Mouse (Mus musculus) heart, embryonic 11.5 days (tissue): ENCODE measurements around the gene Brpf3. TPM values are rescaled to one million over a fixed set of nuclear protein-coding genes. Genes with fewer than 3 reads are reported as not detected.

Experiments
- ATAC-seq: fragments of 200-750 bp; cut with Nextera tagmentation; replicated peaks from 2 replicates; pipeline ENCODE4 v1.8.0; 2017; ENCODE audit warnings: moderate library complexity; ENCODE audit not compliant: insufficient number of reproducible peaks, low FRiP score, low TSS enrichment
- H3K27ac ChIP-seq: fragments of 300-500 bp; sonication (generic); 2 replicates; pipeline ENCODE4 v1.5.1; 2014; ENCODE audit warnings: mild to moderate bottlenecking, low read depth, low read length
- H3K27me3 ChIP-seq: fragments of 300-500 bp; sonication (generic); 2 replicates; pipeline ENCODE4 v1.6.1; 2014; ENCODE audit warnings: mild to moderate bottlenecking, low read length, mixed read lengths; ENCODE audit not compliant: control insufficient read depth, insufficient read depth
- H3K36me3 ChIP-seq: fragments of 300-500 bp; sonication (generic); 2 replicates; pipeline ENCODE4 v1.6.1; 2014; ENCODE audit warnings: mild to moderate bottlenecking, low read length, moderate library complexity, mixed read lengths; ENCODE audit not compliant: control insufficient read depth, insufficient read depth
- H3K4me1 ChIP-seq: fragments of 300-500 bp; sonication (generic); 2 replicates; pipeline ENCODE4 v1.6.1; 2014; ENCODE audit warnings: low read length; ENCODE audit not compliant: control insufficient read depth, insufficient read depth
- H3K4me2 ChIP-seq: fragments of 300-500 bp; sonication (generic); 2 replicates; pipeline ENCODE4 v1.6.1; 2014; ENCODE audit warnings: mild to moderate bottlenecking, moderate library complexity
- H3K4me3 ChIP-seq: fragments of 300-500 bp; sonication (generic); 2 replicates; pipeline ENCODE4 v1.5.1; 2014; ENCODE audit warnings: low read depth, low read length
- H3K9ac ChIP-seq: fragments of 300-500 bp; sonication (generic); 2 replicates; pipeline ENCODE4 v1.6.1; 2014; ENCODE audit warnings: mild to moderate bottlenecking, low read depth, low read length, moderate library complexity
- H3K9me3 ChIP-seq: fragments of 300-500 bp; sonication (generic); replicated peaks from 2 replicates; pipeline ENCODE4 v1.6.1; 2016; ENCODE audit warnings: low read length; ENCODE audit not compliant: control insufficient read depth
- WGBS: fragments of 180-500 bp; shearing (Covaris S2); extraction: QIAGEN DNeasy Blood & Tissue Kit; methylation state at CpG from one replicate; pipeline ENCODE4 v1.1.7; 2014; ENCODE audit not compliant: insufficient replicate concordance; 5-methylcytosine and 5-hydroxymethylcytosine counted together
- polyA plus RNA-seq: library from polyadenylated mRNA; unstranded; fragments of >200 nt; fragmentation: Nextera tagmentation; extraction: Ambion mirVana; gene quantifications from 2 replicates; pipeline ENCODE4 v1.2.1, GENCODE M21; 2014

The Brpf3 gene
- polyA plus RNA-seq, 1 experiment from 2014 or later: 13.4 TPM

GRCm38 (mm10) chr17:28867381-28867780, 66.5 kb downstream of the Brpf3 start:
- H3K4me3 ChIP-seq: no peak overlapping the region
- H3K27ac ChIP-seq: no peak overlapping the region
- H3K9me3 ChIP-seq: no peaks in the 10 kb centered on the region
- H3K9ac ChIP-seq: no peak overlapping the region
- no peaks in the 10 kb centered on the region for H3K27me3 ChIP-seq
- H3K4me2 ChIP-seq: no peak overlapping the region
- ATAC-seq: no peak
- no peaks in the 10 kb centered on the region for H3K36me3 ChIP-seq
- H3K4me1 ChIP-seq: no peaks in the 10 kb centered on the region
- 82% methylated on average over 4 of the region's 4 CpGs for WGBS

DNA sequence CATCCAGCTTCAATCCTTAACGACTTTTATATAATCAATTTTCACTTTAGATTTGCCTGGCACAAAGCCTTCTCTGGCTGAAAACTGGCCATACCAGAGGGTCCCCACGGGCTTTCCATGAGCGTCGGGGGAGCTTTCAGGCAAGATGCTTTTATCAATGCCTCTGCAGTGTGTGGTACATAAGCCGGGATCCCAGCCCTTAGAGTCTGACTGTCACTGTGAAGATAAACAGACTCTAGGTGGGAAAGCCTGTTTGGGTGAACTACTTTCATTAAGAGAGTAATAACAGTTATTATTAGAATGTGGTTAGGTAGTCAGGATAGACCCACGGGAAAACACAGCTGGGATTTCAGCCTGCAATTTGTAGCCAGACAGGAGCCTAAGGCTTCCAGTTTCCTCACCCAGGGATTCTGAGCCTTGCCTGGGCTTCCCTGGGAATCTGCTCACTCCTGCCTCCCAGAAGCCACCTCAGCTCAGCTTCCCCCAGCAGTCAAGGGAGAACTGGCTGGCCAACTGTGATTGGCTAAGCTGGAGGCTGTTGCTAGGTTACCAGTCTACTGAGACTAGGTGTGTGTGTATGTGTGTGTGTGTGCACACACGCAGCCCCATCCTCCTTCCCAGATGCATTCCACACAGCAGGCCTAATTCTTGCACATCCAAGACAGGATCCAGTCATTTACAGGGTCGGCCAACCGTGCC, 68.7 kb downstream of the Brpf3 start:
- no peaks in the 10 kb centered on the region for H3K4me1 ChIP-seq
- no peaks in the 10 kb centered on the region for H3K36me3 ChIP-seq
- ATAC-seq: no peak
- 51% methylated on average over 9 of the region's 9 CpGs for WGBS
- no peak overlapping the region for H3K9ac ChIP-seq
- H3K4me2 ChIP-seq: no peak overlapping the region
- H3K27me3 ChIP-seq: no peaks in the 10 kb centered on the region
- H3K9me3 ChIP-seq: 0 out of 2 replicates have a peak, but pooled peaks cover 2% of the 10 kb centered on the region
- H3K27ac ChIP-seq: no peak overlapping the region
- H3K4me3 ChIP-seq: no peak overlapping the region

GRCm38 (mm10) chr17:28870435-28870834, 69.5 kb downstream of the Brpf3 start:
- WGBS: 67% methylated on average over 5 of the region's 5 CpGs
- H3K4me2 ChIP-seq: no peak overlapping the region
- H3K36me3 ChIP-seq: no peaks in the 10 kb centered on the region
- H3K4me3 ChIP-seq: no peak overlapping the region
- 0 out of 2 replicates have a peak, but pooled peaks cover 2% of the 10 kb centered on the region for H3K9me3 ChIP-seq
- peaks cover 7% of the 10 kb centered on the region; the same call in 1 of the 2 replicates for H3K4me1 ChIP-seq
- no peak overlapping the region for H3K27ac ChIP-seq
- no peaks in the 10 kb centered on the region for H3K27me3 ChIP-seq
- no peak for ATAC-seq
- H3K9ac ChIP-seq: no peak overlapping the region

DNA sequence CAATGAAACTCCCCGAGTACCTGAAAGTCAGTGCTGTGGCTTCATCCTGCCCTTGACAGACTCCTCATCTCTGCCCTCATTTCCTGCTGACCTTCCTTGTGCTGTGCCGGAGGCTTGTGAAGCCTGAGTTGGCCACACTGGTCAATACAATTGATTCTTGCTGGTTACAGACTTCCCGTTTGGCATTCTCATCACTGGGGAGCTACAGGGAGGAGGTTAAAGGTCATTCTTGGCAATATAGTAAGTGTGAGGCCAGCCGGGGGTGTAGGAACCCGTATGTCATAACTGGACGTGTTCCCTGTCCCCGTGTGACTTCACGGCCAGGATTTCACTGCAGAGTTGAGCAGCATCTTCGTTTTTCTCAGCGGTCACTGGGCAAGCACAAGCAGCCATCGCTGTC, 70.9 kb downstream of the Brpf3 start:
- 75% methylated on average over 11 of the region's 11 CpGs for WGBS
- ATAC-seq: no peak

DNA sequence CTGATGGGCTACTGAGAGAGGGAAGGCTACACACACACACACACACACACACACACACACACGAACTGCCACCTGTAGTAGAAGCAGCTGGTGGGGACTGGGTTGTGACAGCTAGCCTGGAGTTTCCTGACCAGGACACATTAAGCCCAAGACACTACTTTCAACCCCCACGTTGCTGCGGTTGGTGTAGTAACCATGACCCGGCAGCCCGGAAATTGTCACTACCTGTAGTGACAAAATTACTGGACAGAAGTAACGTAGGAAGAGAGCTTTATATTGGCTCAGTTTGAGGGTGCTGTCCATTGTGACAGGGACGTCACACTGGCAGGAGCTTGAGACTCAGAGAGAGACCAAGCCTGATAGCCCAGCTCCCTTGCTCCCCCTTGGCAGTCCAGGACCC, 71.4 kb downstream of the Brpf3 start:
- WGBS: 82% methylated on average over 7 of the region's 7 CpGs
- no peaks in the 10 kb centered on the region for H3K27me3 ChIP-seq
- no peak for ATAC-seq
- no peaks in the 10 kb centered on the region for H3K36me3 ChIP-seq
- no peak overlapping the region for H3K4me2 ChIP-seq
- no peak overlapping the region for H3K9ac ChIP-seq
- peaks cover 10% of the 10 kb centered on the region; the same call in 1 of the 2 replicates for H3K4me1 ChIP-seq
- 0 out of 2 replicates have a peak, but pooled peaks cover 2% of the 10 kb centered on the region for H3K9me3 ChIP-seq
- H3K4me3 ChIP-seq: no peak overlapping the region
- H3K27ac ChIP-seq: no peak overlapping the region

More for the DNA sequence above, 70.9 kb downstream of the Brpf3 start:
- no peak overlapping the region for H3K4me3 ChIP-seq
- H3K4me1 ChIP-seq: peaks cover 7% of the 10 kb centered on the region; the same call in 1 of the 2 replicates
- no peak overlapping the region for H3K9ac ChIP-seq
- H3K27me3 ChIP-seq: no peaks in the 10 kb centered on the region
- H3K36me3 ChIP-seq: no peaks in the 10 kb centered on the region
- 0 out of 2 replicates have a peak, but pooled peaks cover 2% of the 10 kb centered on the region for H3K9me3 ChIP-seq
- H3K27ac ChIP-seq: no peak overlapping the region
- no peak overlapping the region for H3K4me2 ChIP-seq

GRCm38 (mm10) chr17:28874216-28874615, 73.3 kb downstream of the Brpf3 start:
- H3K36me3 ChIP-seq: no peaks in the 10 kb centered on the region
- peaks cover 4% of the 10 kb centered on the region; the same call in 1 of the 2 replicates for H3K27me3 ChIP-seq
- no peak overlapping the region for H3K4me2 ChIP-seq
- peaks cover 12% of the 10 kb centered on the region; the same call in 1 of the 2 replicates for H3K4me1 ChIP-seq
- WGBS: 74% methylated on average over 4 of the region's 4 CpGs
- no peak overlapping the region for H3K27ac ChIP-seq
- no peak for ATAC-seq
- H3K9ac ChIP-seq: no peak overlapping the region
- H3K4me3 ChIP-seq: no peak overlapping the region
- 0 out of 2 replicates have a peak, but pooled peaks cover 2% of the 10 kb centered on the region for H3K9me3 ChIP-seq

DNA sequence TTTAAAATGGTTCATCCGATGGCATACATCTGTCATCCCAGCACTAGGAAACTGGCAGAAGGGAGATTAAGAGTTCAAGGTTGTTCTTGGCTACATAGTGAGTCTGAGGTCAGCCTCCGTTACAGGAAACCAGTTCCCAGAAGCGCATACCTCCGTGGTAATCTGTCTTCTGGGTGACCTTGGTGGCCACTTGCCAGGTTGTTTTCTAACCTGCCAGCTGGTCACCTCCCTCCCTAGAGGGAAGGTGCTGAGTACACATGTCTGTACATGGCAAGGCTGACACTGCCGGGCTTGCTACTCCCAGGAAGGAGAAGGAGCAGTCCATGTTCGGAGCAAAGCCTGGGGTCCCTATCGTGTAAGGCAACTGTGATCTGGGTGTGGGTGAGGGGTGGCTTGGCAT, 73.9 kb downstream of the Brpf3 start:
- 50% methylated on average over 7 of the region's 7 CpGs for WGBS
- Histone ChIP-seq H3K27me3 (peaks cover 4% of the 10 kb centered on the region; the same call in 1 of the 2 replicates), H3K9me3 (0 out of 2 replicates have a peak, but pooled peaks cover 2% of the 10 kb centered on the region), H3K4me3 (no peak overlapping the region), H3K36me3 (no peaks in the 10 kb centered on the region), H3K4me1 (peaks cover 12% of the 10 kb centered on the region; the same call in 1 of the 2 replicates), H3K9ac (no peak overlapping the region), H3K4me2 (no peak overlapping the region), H3K27ac (no peak overlapping the region)
- no peak for ATAC-seq

- Histone ChIP-seq H3K4me3 (no peak overlapping the region), H3K4me1 (peaks cover 12% of the 10 kb centered on the region; the same call in 1 of the 2 replicates), H3K9ac (no peak overlapping the region), H3K36me3 (no peaks in the 10 kb centered on the region), H3K4me2 (no peak overlapping the region), H3K27me3 (peaks cover 7% of the 10 kb centered on the region; the same call in 1 of the 2 replicates), H3K27ac (no peak overlapping the region), H3K9me3 (0 out of 2 replicates have a peak, but pooled peaks cover 2% of the 10 kb centered on the region)
- no peak for ATAC-seq
- WGBS: 35% methylated on average over 8 of the region's 8 CpGs
Observed at GRCm38 (mm10) chr17:28875316-28875715, 74.4 kb downstream of the Brpf3 start.
